Mouse (Mus musculus): ENCODE measurements at regions not wholly inside any gene's neighbourhood (a gene's known extent, or its start where the extent isn't known, plus 50 kb on each side); places are given as distances from the start of the nearest gene placed in this dataset.
A peak's percentile ranks its signal among the peaks of the same experiment; 100 is the strongest.

DNA sequence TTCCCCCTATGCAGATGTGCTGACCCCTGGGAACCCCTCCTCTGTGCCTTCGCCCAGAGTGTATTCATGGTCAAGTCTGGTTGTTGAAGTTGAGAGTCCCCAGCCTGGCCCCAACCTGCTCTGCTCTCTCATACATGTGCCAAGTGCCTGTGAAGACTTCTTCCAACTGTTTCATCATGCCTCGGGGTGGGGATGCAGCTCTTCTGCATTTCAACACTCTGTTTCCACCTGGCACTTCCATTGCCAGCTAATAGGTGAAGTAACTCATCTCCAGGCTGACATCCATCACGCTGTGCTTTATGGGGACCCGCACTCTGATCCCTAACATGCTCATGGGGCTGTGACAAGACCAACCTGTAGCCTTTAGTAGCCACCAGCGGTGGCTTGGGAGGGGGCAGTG lies 230.4 kb downstream of the 4933412E24Rik start:
- DNase-seq: peak; percentile 14

DNA sequence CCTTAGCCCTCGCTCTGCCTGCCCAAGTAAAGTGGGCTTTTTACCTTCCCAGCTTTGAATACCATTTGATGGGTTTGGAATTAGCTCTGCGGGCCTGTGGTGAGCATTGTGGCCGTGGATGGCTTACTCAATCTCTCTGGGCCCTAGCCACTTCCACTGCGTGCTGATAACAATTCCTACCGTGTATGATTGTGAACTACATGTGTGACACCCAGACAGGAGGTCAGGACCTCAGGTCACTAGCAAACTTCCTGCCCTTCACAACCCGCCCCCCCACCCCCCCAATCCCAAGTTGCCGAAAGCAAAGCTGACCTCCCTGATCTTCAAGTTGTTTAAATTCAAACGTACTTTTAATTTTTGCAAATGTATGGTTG lies 231.9 kb downstream of the 4933412E24Rik start:
- DNase-seq: no peak

DNA sequence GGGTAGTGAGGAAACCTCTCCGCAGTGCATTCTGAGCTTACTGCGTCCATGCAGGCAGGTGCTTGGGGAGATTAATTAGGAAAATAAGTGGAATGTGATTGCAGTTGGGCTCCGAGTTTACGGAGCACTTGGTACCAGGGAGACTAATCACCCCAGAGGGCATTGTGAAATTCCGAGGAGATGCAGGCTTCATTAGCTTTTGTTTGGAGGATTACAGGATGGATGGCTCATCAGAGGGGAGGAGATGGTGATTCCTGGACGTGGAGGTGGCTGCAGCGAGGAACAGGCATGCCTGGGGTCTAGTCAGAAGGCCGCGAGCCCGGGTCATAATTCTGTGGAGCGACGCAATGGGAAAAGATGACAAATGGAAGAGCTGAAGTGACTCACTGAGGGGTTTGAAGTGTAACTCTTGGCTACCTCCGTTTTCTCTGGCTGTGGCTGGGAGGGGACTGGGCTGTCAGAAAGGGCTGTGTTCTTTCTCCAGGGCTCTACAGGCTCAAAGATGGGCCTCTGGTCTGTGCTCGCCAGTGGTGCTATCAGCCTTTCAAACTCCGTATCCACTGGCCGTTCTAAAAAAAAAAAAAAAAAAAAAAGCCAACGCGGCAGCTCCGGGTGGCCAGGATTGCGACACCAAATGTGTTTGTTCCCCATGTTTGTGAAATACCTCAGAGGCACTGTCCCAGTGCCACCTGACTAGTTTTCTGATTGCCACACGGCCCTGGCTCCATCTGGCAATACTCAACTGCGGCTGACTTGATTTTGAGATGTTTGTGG lies 232.4 kb downstream of the 4933412E24Rik start:
- DNase-seq: peak; percentile 74

DNA sequence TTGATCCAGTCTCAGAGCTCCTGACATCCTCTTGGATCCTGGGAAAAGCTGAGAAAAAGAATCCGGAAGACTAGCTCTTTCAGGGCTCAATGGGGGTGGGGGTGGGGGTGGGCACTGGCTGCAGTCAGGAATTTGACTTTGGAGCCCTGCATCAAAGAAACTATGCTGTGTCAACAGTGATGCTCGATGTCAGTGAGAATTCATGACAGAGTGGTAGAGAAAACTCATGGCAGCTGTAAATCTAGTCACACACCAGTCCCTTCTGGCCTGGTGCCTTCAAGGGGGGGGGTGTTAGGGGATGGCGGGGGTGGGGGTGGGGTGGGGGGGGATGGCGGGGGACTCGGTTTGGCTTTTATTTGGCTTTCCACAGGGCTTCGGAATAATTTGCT lies 233.0 kb downstream of the 4933412E24Rik start:
- DNase-seq: peak; percentile 43

DNA sequence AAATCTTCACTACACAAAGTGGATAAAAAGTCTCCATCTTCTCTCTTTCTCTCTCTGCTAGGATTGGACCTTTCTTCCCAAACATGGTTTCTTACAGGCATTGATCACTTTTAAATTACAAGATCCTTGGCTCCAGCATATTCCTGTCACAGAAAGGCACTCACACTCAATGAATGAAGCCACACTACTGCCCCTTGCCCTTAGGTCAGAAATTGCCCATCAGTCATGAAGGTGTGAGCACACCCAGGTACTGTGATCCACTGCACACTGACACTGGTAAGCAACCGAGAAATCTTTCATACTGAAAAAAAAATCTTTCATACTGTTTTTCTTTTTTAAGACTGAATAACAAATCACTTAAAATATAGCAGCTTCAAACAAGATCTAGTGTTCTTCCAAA lies 235.9 kb downstream of the 4933412E24Rik start:
- DNase-seq: no peak

DNA sequence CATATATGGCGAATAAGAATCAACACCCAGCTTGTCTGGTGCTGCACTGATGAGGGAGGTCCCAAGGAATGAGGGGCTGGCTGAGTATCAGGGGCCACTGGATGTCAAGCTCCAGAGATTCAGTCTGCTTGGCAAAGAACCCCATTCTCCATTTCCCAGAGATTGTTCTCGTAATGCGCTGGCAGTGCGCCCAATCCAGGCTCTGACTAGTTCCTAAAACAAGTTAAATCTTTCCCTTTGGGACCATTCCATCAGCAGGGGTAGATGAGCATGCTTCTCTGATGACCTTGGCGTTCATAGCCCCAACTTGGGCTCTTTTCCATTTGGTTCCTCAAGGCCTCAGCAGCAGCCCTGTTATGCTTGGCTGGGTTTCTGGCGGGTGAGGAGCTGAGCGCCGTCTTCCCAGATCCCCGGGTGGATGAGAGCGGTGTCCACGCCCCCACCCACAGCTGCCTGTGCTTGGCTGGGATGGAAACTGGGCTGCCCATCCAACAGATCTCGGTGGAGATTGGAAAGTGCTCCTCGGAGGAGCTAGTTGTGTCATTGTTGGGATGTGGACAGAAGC lies 239.0 kb downstream of the 4933412E24Rik start:
- peak; percentile 86 for DNase-seq

DNA sequence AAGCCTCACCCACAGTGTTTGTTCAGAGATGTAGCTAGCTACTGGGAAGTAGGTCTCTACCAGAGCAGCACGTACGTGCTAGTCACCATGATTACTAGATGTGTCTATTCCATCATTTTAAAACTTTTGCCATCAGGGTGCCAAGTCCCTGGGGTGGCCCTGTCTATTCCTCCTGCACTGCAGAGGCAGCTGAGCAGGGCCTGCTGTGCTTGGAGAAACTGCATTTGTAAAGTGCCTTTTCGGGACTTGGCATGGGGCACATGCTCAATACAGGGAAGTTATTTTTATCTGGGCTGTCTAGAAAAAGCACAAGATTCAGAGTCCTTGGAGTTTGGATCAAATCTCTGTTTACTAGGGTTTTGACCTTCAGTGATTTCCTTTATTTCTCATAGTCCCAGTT lies 240.6 kb downstream of the 4933412E24Rik start:
- no peak for DNase-seq

DNA sequence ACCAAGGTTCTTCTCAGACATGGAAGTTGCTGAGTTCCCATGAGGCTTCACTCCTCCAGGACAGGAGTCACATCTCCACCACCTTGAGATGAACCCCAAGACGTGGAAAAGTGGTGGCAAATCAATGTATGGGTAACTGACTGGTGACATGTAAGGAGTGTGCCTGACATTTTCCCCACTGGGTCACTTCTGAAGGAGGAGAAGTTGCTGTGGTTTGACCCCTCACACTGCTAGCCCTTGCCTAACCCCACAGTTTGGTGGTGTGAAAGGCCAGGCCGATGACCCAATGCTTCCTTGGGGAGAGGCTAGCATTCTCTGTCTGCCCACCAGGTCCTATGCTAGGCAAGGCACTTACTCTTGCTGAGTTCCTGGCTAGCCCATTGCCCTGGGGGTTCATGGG lies 242.4 kb downstream of the 4933412E24Rik start:
- DNase-seq: peak; percentile 46

DNA sequence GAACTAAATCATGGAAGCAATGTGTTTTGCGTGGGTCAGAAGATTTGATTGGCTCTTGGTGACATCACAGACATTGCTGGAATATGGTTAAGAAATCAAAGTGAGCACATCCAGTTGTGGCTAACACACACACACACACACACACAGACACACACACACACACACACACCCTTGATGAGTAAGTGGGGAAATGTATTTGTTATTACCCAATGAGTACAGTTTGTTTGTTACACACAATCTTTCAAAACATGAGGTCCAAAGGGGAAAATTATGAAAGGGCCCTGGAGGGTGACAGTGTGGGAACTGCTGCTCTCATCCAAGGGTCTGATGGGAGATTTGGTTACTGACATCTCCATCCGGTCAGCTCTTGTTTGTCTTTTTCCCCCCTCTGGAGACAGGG lies 243.8 kb downstream of the 4933412E24Rik start:
- peak; percentile 66 for DNase-seq

DNA sequence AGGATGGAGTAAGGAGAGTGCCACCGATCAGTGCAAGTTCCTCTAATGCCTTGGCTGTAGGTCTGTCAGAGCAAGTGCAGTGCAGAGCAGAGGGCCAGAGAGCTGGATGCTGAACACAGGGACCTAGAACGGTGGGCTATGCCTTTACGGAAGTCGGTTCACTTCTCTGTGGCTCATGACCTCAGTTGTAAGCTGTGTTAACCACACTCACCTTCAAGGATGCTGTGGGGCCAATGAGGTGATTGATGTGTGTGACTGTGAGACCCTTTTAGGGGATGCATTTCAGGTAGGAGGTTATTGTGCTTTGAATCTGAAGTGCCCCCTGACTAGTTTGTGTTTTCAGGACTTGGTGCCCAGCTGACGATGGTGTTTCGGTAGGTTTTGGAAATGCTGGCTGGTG lies 254.4 kb downstream of the 4933412E24Rik start:
- DNase-seq: no peak

DNA sequence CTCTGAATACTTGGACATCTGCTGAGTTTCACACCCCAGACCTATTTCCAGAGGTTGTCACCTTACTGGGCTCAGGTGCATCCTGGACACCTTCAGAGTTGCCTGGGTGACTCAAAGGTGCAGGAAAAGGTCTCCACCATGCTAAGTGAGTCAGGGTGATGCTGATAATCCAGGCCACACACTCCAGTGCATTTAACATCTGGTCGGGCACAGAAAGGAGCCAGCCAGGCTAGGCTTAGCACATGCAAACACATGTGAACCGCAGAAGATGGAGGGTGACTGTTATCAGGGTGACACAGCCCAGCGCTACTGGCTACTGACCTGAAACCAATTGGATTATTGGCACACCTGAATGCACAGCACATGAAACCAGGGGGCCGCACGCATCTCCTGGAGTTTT lies 255.9 kb downstream of the 4933412E24Rik start:
- DNase-seq: no peak

DNA sequence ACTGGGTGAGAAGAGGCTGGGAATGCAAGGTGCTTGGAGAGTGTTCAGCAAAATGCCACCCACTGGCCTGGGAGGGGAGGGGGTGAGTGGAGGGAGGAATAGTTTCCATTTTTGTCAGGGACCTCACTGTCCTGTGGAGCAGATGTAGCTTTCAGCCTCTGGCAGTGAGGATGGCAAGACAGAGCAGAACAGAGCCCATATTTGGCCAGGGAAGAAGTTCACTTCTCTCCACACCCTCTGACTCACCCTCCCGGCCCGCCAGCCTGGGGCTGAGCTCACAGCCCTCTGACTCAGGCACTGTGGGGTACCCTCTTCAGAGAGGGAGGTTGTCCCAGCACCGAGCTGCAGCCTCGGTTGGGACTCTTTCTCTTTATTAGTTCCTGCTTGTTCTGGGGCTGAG lies 256.8 kb downstream of the 4933412E24Rik start:
- peak; percentile 59 for DNase-seq

DNA sequence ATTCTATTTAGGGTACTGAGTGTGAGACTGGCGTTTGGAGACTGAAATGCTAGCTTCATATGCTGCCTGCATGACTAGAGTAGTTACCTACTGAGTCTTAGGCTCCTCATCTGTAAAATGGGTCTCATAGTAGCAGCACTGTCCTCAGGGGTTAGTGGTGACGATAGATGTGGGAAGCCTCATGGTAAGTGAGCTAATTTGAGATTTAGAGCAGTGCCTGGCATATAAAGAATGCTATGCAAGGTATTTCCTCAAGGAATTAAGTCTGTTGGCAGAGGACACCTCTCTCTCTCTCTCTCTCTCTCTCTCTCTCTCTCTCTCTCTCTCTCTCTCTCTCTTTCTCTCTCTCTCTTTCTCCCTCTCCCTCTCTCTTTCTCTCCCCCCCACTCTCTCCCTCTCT lies 257.4 kb downstream of the 4933412E24Rik start:
- no peak for DNase-seq

DNA sequence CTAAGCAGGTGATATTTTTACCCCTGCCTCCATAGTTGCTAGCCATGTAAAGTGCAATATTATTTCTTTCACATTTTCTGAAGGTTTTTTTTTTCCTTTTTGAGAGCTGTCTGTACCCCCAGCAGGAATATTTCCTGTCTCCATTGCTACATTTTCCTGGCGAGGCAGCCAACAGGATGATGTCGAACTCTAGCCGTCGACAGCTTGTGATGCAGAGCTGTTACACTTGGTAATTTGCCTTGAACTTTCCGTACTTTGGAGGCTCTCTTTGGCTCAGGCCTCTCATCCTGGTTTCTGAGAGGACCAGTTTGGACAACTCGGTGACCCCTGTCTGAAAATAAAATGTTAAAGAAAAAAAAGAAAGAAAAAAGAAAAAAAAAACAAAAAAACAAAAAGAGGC lies 260.3 kb downstream of the 4933412E24Rik start:
- peak; percentile 72 for DNase-seq

DNA sequence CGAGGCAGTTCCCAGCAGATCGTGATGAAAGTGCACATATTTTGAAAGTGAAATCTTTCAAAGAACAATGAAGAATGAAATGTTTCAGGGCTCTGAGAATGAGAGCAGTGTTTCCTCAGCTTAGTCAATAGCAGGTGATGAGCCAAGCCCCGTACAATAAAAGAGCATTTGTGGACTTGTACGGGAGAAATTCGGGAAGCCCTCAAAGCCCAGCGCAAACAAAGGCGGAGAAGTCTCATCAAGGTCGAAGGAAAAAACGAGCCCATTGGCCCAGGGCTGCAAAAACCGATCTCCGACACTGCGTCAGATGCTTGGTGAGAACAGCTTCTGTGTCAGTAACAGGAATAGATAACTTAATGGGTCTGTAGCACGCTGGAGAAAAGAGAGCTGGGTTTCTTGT lies 261.5 kb downstream of the 4933412E24Rik start:
- DNase-seq: no peak

DNA sequence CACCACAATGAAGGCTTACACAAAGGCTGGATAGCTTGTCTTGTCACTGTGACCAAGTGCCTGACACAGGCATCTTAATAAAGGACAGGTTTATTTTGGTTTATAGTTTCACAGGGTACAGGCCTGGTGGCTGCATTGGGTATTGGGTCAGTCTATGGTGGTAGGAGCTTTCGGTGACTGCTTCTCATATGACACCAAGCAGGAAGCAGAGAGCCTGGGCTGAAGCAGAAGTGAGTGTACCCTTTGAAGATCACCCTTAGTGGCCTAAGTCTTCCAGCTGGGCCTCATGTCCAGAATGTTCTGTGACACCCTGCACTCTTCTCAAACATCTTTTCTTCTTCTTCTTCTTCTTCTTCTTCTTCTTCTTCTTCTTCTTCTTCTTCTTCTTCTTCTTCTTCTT lies 264.1 kb downstream of the 4933412E24Rik start:
- no peak for DNase-seq

DNA sequence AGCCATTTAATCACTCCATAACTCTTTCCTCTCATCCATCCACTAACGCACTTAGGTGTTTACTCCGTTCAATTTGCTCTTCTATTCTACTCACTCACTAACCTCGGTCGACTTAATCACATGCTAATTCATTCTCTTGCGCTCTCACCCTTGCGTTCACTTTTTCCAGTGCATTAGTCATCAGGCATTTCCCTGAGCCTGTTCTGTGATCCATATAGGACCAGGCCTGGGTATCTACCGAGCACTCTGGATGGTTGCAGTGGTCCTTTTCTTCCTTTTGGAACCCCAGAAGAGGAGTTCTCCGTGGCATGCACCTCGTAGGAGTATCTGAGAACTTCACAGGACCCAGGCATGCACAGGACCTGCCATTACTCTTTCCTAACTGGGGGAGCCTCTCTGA lies 270.1 kb downstream of the 4933412E24Rik start:
- no peak for DNase-seq

DNA sequence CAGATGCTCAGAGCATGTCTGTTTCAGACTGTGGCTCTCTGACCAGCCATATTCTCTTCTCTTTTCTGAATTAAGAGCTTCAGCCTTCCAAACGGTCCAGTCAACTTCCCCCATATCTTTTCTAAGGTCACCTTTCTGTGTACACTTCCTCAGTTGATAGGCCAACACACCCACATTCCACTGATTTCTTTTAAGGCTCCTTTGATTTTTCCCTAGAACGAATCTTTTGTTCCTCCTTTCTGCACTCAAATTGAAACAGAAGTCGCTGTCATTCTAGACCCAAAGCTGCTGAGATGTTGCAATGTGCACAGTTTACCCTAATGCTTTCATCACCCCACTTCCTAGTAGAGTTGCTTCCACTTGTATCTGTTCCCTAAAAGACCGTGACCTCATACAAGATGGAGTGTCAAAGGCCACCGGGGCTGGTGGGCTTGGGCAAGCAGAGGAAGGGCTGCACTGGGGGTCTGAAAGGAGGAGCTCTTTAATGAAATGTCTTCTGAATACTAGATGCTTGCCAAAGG lies 271.9 kb downstream of the 4933412E24Rik start:
- DNase-seq: no peak

DNA sequence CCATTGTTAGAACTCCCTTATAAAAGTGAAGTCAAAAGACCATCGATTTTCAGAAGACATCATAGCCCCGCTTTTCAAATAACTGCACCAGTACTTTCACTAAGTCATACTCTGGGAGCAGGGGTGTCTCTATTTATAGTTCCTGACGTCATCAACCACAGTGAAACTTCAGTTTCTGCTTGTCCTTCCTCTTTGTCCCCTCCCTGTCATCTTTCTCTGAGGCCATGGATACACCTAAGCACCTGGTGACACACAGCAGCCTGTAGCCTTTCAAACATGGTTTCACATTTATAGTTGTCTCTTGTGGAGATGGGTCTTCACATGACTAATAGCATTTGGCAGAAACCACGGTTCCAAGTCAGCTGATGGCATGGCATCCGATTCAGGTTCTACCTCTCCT lies 277.2 kb downstream of the 4933412E24Rik start:
- no peak for DNase-seq

DNA sequence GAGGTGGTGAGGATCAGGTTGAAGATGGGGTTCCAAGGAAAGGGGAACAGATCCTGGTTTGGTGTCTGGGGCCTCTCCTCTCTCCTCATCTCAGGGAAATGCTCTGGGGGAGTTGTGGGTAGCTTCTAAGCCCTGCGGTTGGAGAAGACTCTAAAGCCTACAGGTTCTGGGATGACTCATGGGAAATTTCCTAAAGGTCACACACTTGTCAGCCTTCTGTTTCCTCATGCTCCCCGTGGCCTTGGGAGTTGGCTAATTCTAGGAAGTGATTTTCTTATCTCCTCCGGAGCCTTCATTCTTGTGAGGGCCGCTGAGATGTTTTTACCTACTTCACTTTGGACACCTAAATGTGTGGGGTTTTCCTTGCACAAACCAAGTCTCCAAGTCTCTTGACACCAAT lies 279.2 kb downstream of the 4933412E24Rik start:
- no peak for DNase-seq

DNA sequence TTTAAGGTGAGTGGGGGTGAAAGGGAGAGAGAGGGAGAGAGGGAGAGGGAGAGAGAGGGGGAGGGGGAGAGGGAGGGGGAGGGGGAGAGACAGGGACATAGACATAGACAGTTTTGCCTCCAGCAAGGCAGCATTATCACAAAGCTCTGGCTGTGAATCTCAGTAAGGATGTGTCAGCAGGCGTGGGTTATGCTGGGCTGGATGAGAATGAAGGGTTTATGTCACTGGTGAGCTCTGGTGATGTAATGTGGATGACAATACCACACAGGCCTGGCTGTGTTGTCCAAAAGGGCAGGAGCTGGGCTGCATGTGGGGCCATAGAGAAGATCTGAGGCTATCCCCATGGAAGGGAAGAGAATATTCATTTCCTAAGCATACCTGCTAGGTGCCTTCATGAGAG lies 282.0 kb downstream of the 4933412E24Rik start:
- DNase-seq: no peak

DNA sequence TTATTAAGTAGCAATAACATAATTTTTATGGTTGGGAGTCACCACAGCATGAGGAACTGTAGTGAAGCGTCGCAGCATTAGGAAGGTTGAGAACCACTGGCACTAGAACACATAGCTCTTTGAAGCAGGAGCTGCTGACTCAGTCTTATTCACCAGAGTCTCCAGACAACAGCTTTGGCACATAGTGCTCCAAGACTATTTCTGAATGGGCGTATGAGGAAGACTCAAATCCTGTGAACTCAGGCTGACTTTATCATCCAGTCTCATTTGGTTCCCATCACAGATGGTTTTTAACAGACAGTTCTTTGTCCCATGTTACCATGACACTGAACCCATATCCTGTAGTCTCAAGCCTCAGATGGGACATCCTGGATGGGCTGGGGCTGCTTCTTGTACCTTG lies 282.5 kb downstream of the 4933412E24Rik start:
- DNase-seq: no peak

DNA sequence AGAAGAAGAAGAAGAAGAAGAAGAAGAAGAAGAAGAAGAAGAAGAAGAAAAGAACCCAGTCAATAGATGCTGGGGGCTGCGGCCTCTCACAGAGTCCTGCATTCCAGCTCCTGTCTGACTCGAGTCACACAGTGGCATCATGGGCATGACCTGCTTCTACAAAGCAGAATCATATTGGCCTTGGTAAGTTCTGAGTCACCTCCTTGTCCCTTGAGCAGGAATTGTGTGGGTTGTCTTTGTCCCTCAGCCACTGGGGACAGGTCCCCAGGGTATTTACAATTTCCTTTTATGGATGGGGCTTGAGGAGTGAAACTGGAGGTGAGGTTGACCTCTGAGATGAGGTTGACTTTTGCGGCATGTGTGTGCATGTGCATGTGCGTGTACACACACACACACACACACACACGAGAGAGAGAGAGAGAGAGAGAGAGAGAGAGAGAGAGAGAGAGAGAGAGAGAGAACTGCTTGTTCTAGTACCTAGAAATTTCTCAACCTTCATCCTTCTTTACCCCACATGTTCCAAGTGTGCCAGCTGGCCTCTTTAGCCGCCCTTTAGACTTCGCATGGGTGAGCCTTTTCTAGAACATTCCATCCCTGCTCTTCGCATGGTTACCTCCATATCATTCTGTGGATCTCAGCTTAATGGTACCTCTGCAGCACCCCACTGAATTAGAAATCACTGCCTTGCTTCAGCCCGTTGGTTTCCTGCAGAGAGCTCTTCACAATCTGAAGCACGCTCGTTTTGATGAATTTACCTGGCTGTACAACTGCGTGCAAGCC lies 283.2 kb downstream of the 4933412E24Rik start:
- DNase-seq: no peak

DNA sequence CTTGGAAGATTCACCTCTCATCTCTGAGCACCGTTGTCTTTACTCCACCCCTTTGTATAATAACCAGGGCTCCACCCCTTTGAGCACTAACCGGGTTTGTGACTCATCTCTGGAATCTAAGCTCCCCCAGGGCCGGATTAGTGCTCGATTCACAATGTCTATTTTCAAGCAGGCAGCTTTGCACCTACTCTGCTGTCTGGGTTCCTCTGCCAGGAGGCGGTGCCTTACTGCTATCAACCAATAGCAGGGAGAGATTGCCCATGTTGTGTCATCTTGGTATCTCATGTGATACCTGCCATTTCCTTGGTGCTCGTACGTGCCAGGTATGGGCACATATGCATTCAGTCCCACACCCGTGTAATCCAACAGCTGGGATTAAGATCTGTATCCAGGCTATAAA lies 285.3 kb downstream of the 4933412E24Rik start:
- no peak for DNase-seq

All from lung, postnatal 10 days (tissue).